Mouse (Mus musculus) heart, embryonic 13.5 days (tissue): ENCODE data around the gene Ldlrad3. TPM values are rescaled to one million over a fixed set of nuclear protein-coding genes. Genes with fewer than 3 reads are reported as not detected.

Experiments used
- ATAC-seq: fragments of 200-750 bp; cut with Nextera tagmentation; 2 replicates; pipeline ENCODE4 v1.8.0; 2017; ENCODE audit warnings: moderate TSS enrichment; ENCODE audit not compliant: insufficient number of reproducible peaks, low FRiP score, low TSS enrichment; ENCODE audit errors: extremely low read depth
- H3K27ac ChIP-seq: fragments of 300-500 bp; sonication (generic); replicated peaks from 2 replicates; pipeline ENCODE4 v1.5.1; 2015; ENCODE audit warnings: moderate library complexity, mild to moderate bottlenecking, inconsistent platforms
- H3K27me3 ChIP-seq: fragments of 300-500 bp; sonication (generic); replicated peaks from 2 replicates; pipeline ENCODE4 v1.6.1; 2015; ENCODE audit warnings: mild to moderate bottlenecking, inconsistent platforms
- H3K36me3 ChIP-seq: fragments of 300-500 bp; sonication (generic); 2 replicates; pipeline ENCODE4 v1.6.1; 2015; ENCODE audit warnings: mild to moderate bottlenecking, inconsistent platforms
- H3K4me1 ChIP-seq: fragments of 300-500 bp; sonication (generic); 2 replicates; pipeline ENCODE4 v1.6.1; 2015; ENCODE audit warnings: inconsistent platforms
- H3K4me2 ChIP-seq: fragments of 300-500 bp; sonication (generic); 2 replicates; pipeline ENCODE4 v1.6.1; 2015; ENCODE audit warnings: inconsistent platforms, mild to moderate bottlenecking, moderate library complexity
- H3K4me3 ChIP-seq: fragments of 300-500 bp; sonication (generic); 2 replicates; pipeline ENCODE4 v1.5.1; 2015; ENCODE audit warnings: moderate library complexity, mild to moderate bottlenecking, inconsistent platforms
- H3K9ac ChIP-seq: fragments of 300-500 bp; sonication (generic); 2 replicates; pipeline ENCODE4 v1.6.1; 2015; ENCODE audit warnings: inconsistent platforms, mild to moderate bottlenecking, moderate library complexity
- H3K9me3 ChIP-seq: fragments of 300-500 bp; sonication (generic); 2 replicates; pipeline ENCODE4 v1.6.1; 2016; ENCODE audit warnings: inconsistent platforms
- WGBS: fragments of 180-500 bp; shearing (Covaris S2); methylation state at CpG from one replicate; pipeline ENCODE4 v1.1.7; 2015; ENCODE audit warnings: mixed read lengths; 5-methylcytosine and 5-hydroxymethylcytosine counted together
- polyA plus RNA-seq: library from polyadenylated mRNA; unstranded; fragments of >200 nt; fragmentation: Nextera tagmentation; extraction: Ambion mirVana; gene quantifications from 2 replicates; pipeline ENCODE4 v1.2.1, GENCODE M21; 2015

Ldlrad3 gene
- polyA plus RNA-seq, 1 experiment from 2014 or later, result 16.3 TPM

- Histone ChIP-seq H3K9me3 (no peaks in the 10 kb centered on the region), H3K9ac (peak overlapping the region; percentile 2; the same call in 1 of the 2 replicates), H3K4me2 (peak overlapping the region; percentile 2; the same call in 1 of the 2 replicates), H3K27me3 (no peaks in the 10 kb centered on the region), H3K4me3 (no peak overlapping the region), H3K36me3 (no peaks in the 10 kb centered on the region), H3K4me1 (peaks cover 30% of the 10 kb centered on the region), H3K27ac (no peak overlapping the region; the same call in 1 of the 2 replicates)
- WGBS, result 27% methylated on average over 7 of the region's 7 CpGs
- ATAC-seq, result no peak
Observed at GRCm38 (mm10) chr2:101967152-101967551, 219.0 kb downstream of the Ldlrad3 start.

DNA sequence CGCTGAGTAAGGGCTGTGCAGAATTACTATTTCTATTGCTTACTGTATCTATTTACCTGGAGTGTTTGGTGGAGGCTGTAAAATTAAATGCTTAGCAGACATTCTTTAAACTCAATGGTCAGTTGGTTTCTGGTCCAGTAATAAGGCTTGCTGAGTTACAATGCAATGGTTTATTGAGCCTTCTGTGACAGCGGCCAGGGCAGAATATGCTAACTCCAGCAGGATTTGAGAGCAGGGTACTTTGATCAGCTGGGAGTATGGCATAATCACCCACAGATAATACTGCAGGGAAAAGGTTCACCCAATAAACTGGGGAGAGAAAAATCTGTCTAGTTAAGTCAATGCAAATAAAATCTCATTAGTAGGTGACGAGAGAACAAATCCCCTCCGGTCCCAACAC lies 220.2 kb downstream of the Ldlrad3 start:
- H3K9me3 ChIP-seq, result no peaks in the 10 kb centered on the region
- WGBS, result 74% methylated on average over 4 of the region's 4 CpGs
- ATAC-seq, result no peak
- H3K9ac ChIP-seq, result no peak overlapping the region
- H3K4me1 ChIP-seq, result peaks cover 36% of the 10 kb centered on the region
- H3K27ac ChIP-seq, result no peak overlapping the region
- no peaks in the 10 kb centered on the region for H3K36me3 ChIP-seq
- no peaks in the 10 kb centered on the region for H3K27me3 ChIP-seq
- no peak overlapping the region for H3K4me2 ChIP-seq
- H3K4me3 ChIP-seq, result no peak overlapping the region

DNA sequence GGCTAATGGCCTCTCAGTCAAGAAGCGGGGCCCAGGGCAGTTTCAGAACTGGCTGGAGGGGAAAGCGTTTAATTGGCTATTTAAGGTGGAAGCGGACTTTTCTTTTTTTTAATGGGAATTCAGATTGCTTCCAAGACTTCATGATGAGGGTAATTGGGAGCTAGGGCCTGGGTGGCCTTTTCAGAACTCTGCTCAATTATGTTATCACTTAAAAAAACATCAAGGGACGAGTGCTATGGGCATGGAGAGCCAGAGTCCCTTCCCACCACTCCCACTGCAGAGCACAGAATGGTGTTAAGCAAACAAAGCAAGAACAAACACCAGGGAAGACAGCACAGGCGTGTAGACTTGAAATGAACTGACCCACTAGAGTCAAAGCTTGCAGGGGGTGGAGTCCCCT lies 220.7 kb downstream of the Ldlrad3 start:
- Histone ChIP-seq H3K4me1 (peaks cover 41% of the 10 kb centered on the region), H3K36me3 (no peaks in the 10 kb centered on the region), H3K27me3 (no peaks in the 10 kb centered on the region), H3K4me3 (no peak overlapping the region), H3K27ac (no peak overlapping the region), H3K4me2 (no peak overlapping the region), H3K9me3 (no peaks in the 10 kb centered on the region), H3K9ac (no peak overlapping the region)
- 49% methylated on average over 5 of the region's 5 CpGs for WGBS
- no peak for ATAC-seq

GRCm38 (mm10) chr2:101963367-101963766 lies 222.8 kb downstream of the Ldlrad3 start:
- no peaks in the 10 kb centered on the region for H3K36me3 ChIP-seq
- no peak overlapping the region for H3K9ac ChIP-seq
- no peaks in the 10 kb centered on the region for H3K27me3 ChIP-seq
- no peak overlapping the region for H3K27ac ChIP-seq
- H3K4me2 ChIP-seq, result no peak overlapping the region
- ATAC-seq, result no peak; the same call in 1 of the 2 replicates
- peaks cover 47% of the 10 kb centered on the region for H3K4me1 ChIP-seq
- WGBS, result 76% methylated on average over 3 of the region's 3 CpGs
- no peaks in the 10 kb centered on the region for H3K9me3 ChIP-seq
- H3K4me3 ChIP-seq, result no peak overlapping the region

- ATAC-seq, result no peak
- Histone ChIP-seq H3K9me3 (no peaks in the 10 kb centered on the region), H3K4me2 (no peak overlapping the region), H3K4me3 (no peak overlapping the region), H3K4me1 (peaks cover 38% of the 10 kb centered on the region), H3K27ac (no peak overlapping the region), H3K36me3 (no peaks in the 10 kb centered on the region), H3K9ac (no peak overlapping the region), H3K27me3 (no peaks in the 10 kb centered on the region)
- WGBS, result 69% methylated on average over 7 of the region's 7 CpGs
Observed at GRCm38 (mm10) chr2:101962349-101962748, 223.8 kb downstream of the Ldlrad3 start.

GRCm38 (mm10) chr2:101961391-101961790 lies 224.8 kb downstream of the Ldlrad3 start:
- Histone ChIP-seq H3K9me3 (no peaks in the 10 kb centered on the region), H3K27me3 (no peaks in the 10 kb centered on the region), H3K9ac (no peak overlapping the region), H3K4me1 (peaks cover 33% of the 10 kb centered on the region), H3K4me3 (no peak overlapping the region), H3K4me2 (no peak overlapping the region), H3K36me3 (no peaks in the 10 kb centered on the region), H3K27ac (no peak overlapping the region)
- no peak for ATAC-seq
- WGBS, result 65% methylated on average over 1 of the region's 1 CpGs

GRCm38 (mm10) chr2:101960658-101961057 lies 225.5 kb downstream of the Ldlrad3 start:
- WGBS, result 51% methylated on average over 8 of the region's 8 CpGs
- Histone ChIP-seq H3K9ac (no peak overlapping the region), H3K4me1 (peaks cover 30% of the 10 kb centered on the region), H3K36me3 (no peaks in the 10 kb centered on the region), H3K9me3 (no peaks in the 10 kb centered on the region), H3K27me3 (no peaks in the 10 kb centered on the region), H3K4me3 (no peak overlapping the region), H3K27ac (no peak overlapping the region), H3K4me2 (no peak overlapping the region)
- no peak for ATAC-seq

GRCm38 (mm10) chr2:101956125-101956524 lies 230.1 kb downstream of the Ldlrad3 start:
- peaks cover 21% of the 10 kb centered on the region for H3K4me1 ChIP-seq
- peaks cover 34% of the 10 kb centered on the region for H3K36me3 ChIP-seq
- no peak overlapping the region for H3K4me2 ChIP-seq
- H3K27ac ChIP-seq, result no peak overlapping the region
- no peak overlapping the region for H3K9ac ChIP-seq
- H3K4me3 ChIP-seq, result no peak overlapping the region
- ATAC-seq, result no peak
- WGBS, result 56% methylated on average over 10 of the region's 10 CpGs
- no peaks in the 10 kb centered on the region for H3K9me3 ChIP-seq
- no peaks in the 10 kb centered on the region for H3K27me3 ChIP-seq

GRCm38 (mm10) chr2:101952951-101953361 lies 233.2 kb downstream of the Ldlrad3 start:
- Histone ChIP-seq H3K4me1 (peaks cover 9% of the 10 kb centered on the region), H3K27me3 (no peaks in the 10 kb centered on the region), H3K4me2 (no peak overlapping the region), H3K27ac (no peak overlapping the region), H3K9ac (no peak overlapping the region), H3K9me3 (no peaks in the 10 kb centered on the region), H3K36me3 (peaks cover 34% of the 10 kb centered on the region), H3K4me3 (no peak overlapping the region)
- no peak for ATAC-seq
- WGBS, result 92% methylated on average over 8 of the region's 8 CpGs

GRCm38 (mm10) chr2:101950716-101951520 lies 235.3 kb downstream of the Ldlrad3 start:
- H3K4me1 ChIP-seq, result 0 out of 2 replicates have a peak, but pooled peaks cover under 1% of the 10 kb centered on the region
- H3K4me2 ChIP-seq, result no peak overlapping the region
- no peak overlapping the region for H3K9ac ChIP-seq
- H3K27me3 ChIP-seq, result no peaks in the 10 kb centered on the region
- ATAC-seq, result no peak
- H3K27ac ChIP-seq, result no peak overlapping the region
- no peak overlapping the region for H3K4me3 ChIP-seq
- 73% methylated on average over 7 of the region's 7 CpGs for WGBS
- no peaks in the 10 kb centered on the region for H3K9me3 ChIP-seq
- H3K36me3 ChIP-seq, result peaks cover 34% of the 10 kb centered on the region

DNA sequence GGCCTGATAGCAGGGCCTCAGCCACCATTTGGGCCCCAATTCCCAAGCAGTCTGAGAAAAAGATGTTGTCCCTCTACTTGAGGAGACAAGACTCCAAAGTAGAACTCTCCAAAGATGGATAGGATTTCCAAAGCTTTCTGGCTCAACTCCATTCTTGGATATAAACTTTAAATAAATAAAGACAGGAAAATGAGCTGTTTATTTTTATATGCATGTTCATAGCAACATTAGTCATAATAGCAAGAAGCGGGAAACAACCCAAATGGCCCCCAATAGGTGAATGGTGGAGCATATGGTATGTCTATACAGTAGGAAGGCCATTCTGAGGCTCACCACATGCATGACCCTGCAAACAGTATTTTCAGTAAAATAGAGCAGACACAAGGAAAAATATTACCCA lies 251.2 kb downstream of the Ldlrad3 start:
- WGBS, result 84% methylated on average over 1 of the region's 1 CpGs
- Histone ChIP-seq H3K4me1 (no peaks in the 10 kb centered on the region), H3K9ac (no peak overlapping the region), H3K27me3 (no peaks in the 10 kb centered on the region), H3K36me3 (no peaks in the 10 kb centered on the region), H3K27ac (no peak overlapping the region), H3K4me2 (no peak overlapping the region), H3K4me3 (no peak overlapping the region), H3K9me3 (0 out of 2 replicates have a peak, but pooled peaks cover 5% of the 10 kb centered on the region)
- no peak for ATAC-seq

- Histone ChIP-seq H3K27me3 (no peaks in the 10 kb centered on the region), H3K27ac (no peak overlapping the region), H3K36me3 (no peaks in the 10 kb centered on the region), H3K4me2 (no peak overlapping the region), H3K9ac (no peak overlapping the region), H3K9me3 (no peaks in the 10 kb centered on the region), H3K4me3 (no peak overlapping the region), H3K4me1 (no peaks in the 10 kb centered on the region)
- no peak for ATAC-seq
- WGBS, result 79% methylated on average over 3 of the region's 3 CpGs
Observed at GRCm38 (mm10) chr2:101933301-101933700, 252.9 kb downstream of the Ldlrad3 start.
